Mouse (Mus musculus) gonadal fat pad, adult 2 months (tissue): ENCODE results near the gene Tnfsf4. TPM values are rescaled to one million over a fixed set of nuclear protein-coding genes. Genes with fewer than 3 reads are reported as not detected.

ENCODE experiments used
- DNase-seq: peaks from one replicate; pipeline ENCODE4 v3.0.0-alpha.2; 2012; ENCODE audit warnings: low read depth
- polyA plus RNA-seq: library from polyadenylated mRNA; depleted of rRNA; stranded (reverse); fragments of >200 nt; gene quantifications from 2 replicates; pipeline ENCODE4 v1.2.3, GENCODE M21; 2012; rRNA removed

The Tnfsf4 gene
- 0.05 TPM in 1 of 2 replicates, not detected in the other for polyA plus RNA-seq

- DNase-seq, result no peak
These were observed at the start of gene Tnfsf4 for GRCm38 (mm10) chr1:161394931-161395459. TSS of gene Tnfsf4 (plus strand) at chr1:161395409.

GRCm38 (mm10) chr1:161350981-161351380, 44.2 kb upstream of the Tnfsf4 start:
- DNase-seq, result no peak

GRCm38 (mm10) chr1:161365006-161365405, 30.2 kb upstream of the Tnfsf4 start:
- no peak for DNase-seq

- DNase-seq, result no peak
These were observed 23.3 kb upstream of the Tnfsf4 start for GRCm38 (mm10) chr1:161371919-161372318.

- DNase-seq, result no peak
These were observed 19.3 kb upstream of the Tnfsf4 start for GRCm38 (mm10) chr1:161375866-161376265.

GRCm38 (mm10) chr1:161378571-161378970, 16.6 kb upstream of the Tnfsf4 start:
- DNase-seq, result no peak

GRCm38 (mm10) chr1:161379685-161380424, 15.4 kb upstream of the Tnfsf4 start:
- DNase-seq, result peak; percentile 46

- no peak for DNase-seq
These were observed 14.8 kb upstream of the Tnfsf4 start for GRCm38 (mm10) chr1:161380425-161380780.

- DNase-seq, result no peak
These were observed 5.1 kb upstream of the Tnfsf4 start for GRCm38 (mm10) chr1:161390066-161390465.

- DNase-seq, result no peak
These were observed 2.3 kb upstream of the Tnfsf4 start for GRCm38 (mm10) chr1:161392906-161393305.

GRCm38 (mm10) chr1:161395610-161396009, 401 bp downstream of the Tnfsf4 start:
- no peak for DNase-seq

GRCm38 (mm10) chr1:161396351-161396750, 1.1 kb downstream of the Tnfsf4 start:
- DNase-seq, result no peak

- no peak for DNase-seq
These were observed 4.9 kb downstream of the Tnfsf4 start for GRCm38 (mm10) chr1:161400126-161400525.

- no peak for DNase-seq
These were observed 7.9 kb downstream of the Tnfsf4 start for GRCm38 (mm10) chr1:161403061-161403460.

- no peak for DNase-seq
These were observed 11.3 kb downstream of the Tnfsf4 start for GRCm38 (mm10) chr1:161406480-161406879.

- no peak for DNase-seq
These were observed 24.7 kb downstream of the Tnfsf4 start for GRCm38 (mm10) chr1:161419926-161420325.

- DNase-seq, result no peak
These were observed 25.4 kb downstream of the Tnfsf4 start for GRCm38 (mm10) chr1:161420646-161421045.

- DNase-seq, result no peak
These were observed 31.3 kb downstream of the Tnfsf4 start for GRCm38 (mm10) chr1:161426277-161427056.

GRCm38 (mm10) chr1:161427057-161427311, 31.8 kb downstream of the Tnfsf4 start:
- no peak for DNase-seq

GRCm38 (mm10) chr1:161435781-161436180, 40.6 kb downstream of the Tnfsf4 start:
- no peak for DNase-seq

GRCm38 (mm10) chr1:161436503-161436902, 41.3 kb downstream of the Tnfsf4 start:
- DNase-seq, result no peak

GRCm38 (mm10) chr1:161444858-161445257, 49.6 kb downstream of the Tnfsf4 start:
- DNase-seq, result peak; percentile 67

GRCm38 (mm10) chr1:161451683-161452245, 56.6 kb downstream of the Tnfsf4 start:
- no peak for DNase-seq
